ENCODE assay signal across 25 mouse cellular contexts in genomic region chr12:76486943-76487342, GRCm38 (mm10). TPM values are rescaled to one million over a fixed set of nuclear protein-coding genes. Genes with fewer than 3 reads are reported as not detected.
DNase-seq lines count a peak whose midpoint lies in the region; ATAC-seq lines count a peak whose summit lies in the region.
"Had no signal": no experiment of that assay in that cellular context is flagged by ENCODE, and none has a peak within 500 bp of the region (broad histone marks: within the 10 kb centered on the region; RNA-seq: fewer than 3 reads in every experiment).

No protein-coding gene starts in this region.

- intact Hi-C loops in left cerebral cortex, postnatal 36 days (cut with DNase I) = no loop called here

- H3K9me3 ChIP-seq in heart, embryonic 11.5 days (replicated peaks; ENCODE audit: control insufficient read depth, low read length) = peaks cover 6% of the 10 kb centered on the region; the same call in 1 of the 2 replicates
- H3K9me3 ChIP-seq in midbrain, embryonic 14.5 days (ENCODE audit: control insufficient read depth, low read length) = no peaks in the 10 kb centered on the region
- H3K9me3 ChIP-seq: embryonic facial prominence, embryonic 13.5 days; forebrain, embryonic 13.5 days; limb, embryonic 10.5 days; liver, embryonic 15.5 days had no signal

- DNase-seq in heart, adult 18-20 months = no peak
- DNase-seq in 3T3-L1 (ENCODE audit: low read depth, low spot score) (peak; percentile 24), ZHBTc4 (ENCODE audit: low read depth, low spot score) (peak; percentile 44)
- DNase-seq in midbrain, embryonic 14.5 days = no peak
- no peak for DNase-seq in left cerebral cortex, postnatal 36 days (ENCODE audit: low spot score in 2 of 2)
- DNase-seq: adrenal gland, postnatal 10 days; B cell, adult 2 months; cerebellum, adult 2 months; cerebellum, postnatal 25 days; embryo, embryonic 11 days; heart, postnatal 10 days; kidney, adult 18-20 months; kidney, postnatal 10 days; liver; thymus, adult 18-20 months; thymus, postnatal 36 days had no signal

- ATAC-seq in heart, embryonic 11.5 days (replicated peaks; ENCODE audit: insufficient number of reproducible peaks, low FRiP score, low TSS enrichment) = no peak
- ATAC-seq in megakaryocyte progenitor cell, adult 5-6 weeks (replicated peaks; ENCODE audit: poor library complexity) = peak; percentile 65
- no peak for ATAC-seq in midbrain, embryonic 14.5 days (ENCODE audit: low FRiP score, low TSS enrichment)
- ATAC-seq: forebrain, embryonic 13.5 days had no signal

- H3K4me2 ChIP-seq in heart, embryonic 11.5 days = no peak overlapping the region
- no peak overlapping the region for H3K4me2 ChIP-seq in midbrain, embryonic 14.5 days (ENCODE audit: low read length)
- H3K4me2 ChIP-seq: embryonic facial prominence, embryonic 13.5 days; forebrain, embryonic 13.5 days; hindbrain, embryonic 12.5 days; liver, embryonic 15.5 days; midbrain, embryonic 11.5 days had no signal

- H3K27me3 ChIP-seq in heart, embryonic 11.5 days (ENCODE audit: control insufficient read depth, insufficient read depth, low read length) = no peaks in the 10 kb centered on the region
- no peaks in the 10 kb centered on the region for H3K27me3 ChIP-seq in midbrain, embryonic 14.5 days (ENCODE audit: control insufficient read depth, insufficient read depth, low read length)
- H3K27me3 ChIP-seq: embryonic facial prominence, embryonic 13.5 days; forebrain, embryonic 13.5 days; hindbrain, embryonic 12.5 days; liver, embryonic 15.5 days had no signal

- no peak overlapping the region; the same call in 1 of the 2 replicates for H3K27ac ChIP-seq in heart, embryonic 11.5 days (ENCODE audit: low read depth, low read length)
- no peak overlapping the region for H3K27ac ChIP-seq in midbrain, embryonic 14.5 days (replicated peaks; ENCODE audit: low read depth, low read length)
- H3K27ac ChIP-seq: embryonic facial prominence, embryonic 13.5 days; forebrain, embryonic 13.5 days; hindbrain, embryonic 12.5 days; limb, embryonic 10.5 days; liver, embryonic 15.5 days had no signal

- H3K9ac ChIP-seq in heart, embryonic 11.5 days (ENCODE audit: low read depth, low read length) = 0 out of 2 replicates have a peak overlapping the region, but pooled peaks have one; percentile 34
- no peak overlapping the region for H3K9ac ChIP-seq in midbrain, embryonic 14.5 days (replicated peaks; ENCODE audit: low read length)
- H3K9ac ChIP-seq: embryonic facial prominence, embryonic 13.5 days; forebrain, embryonic 13.5 days; hindbrain, embryonic 12.5 days; liver, embryonic 15.5 days had no signal

- no peaks in the 10 kb centered on the region for H3K36me3 ChIP-seq in heart, embryonic 11.5 days (ENCODE audit: control insufficient read depth, insufficient read depth, low read length)
- no peaks in the 10 kb centered on the region for H3K36me3 ChIP-seq in midbrain, embryonic 14.5 days (ENCODE audit: control insufficient read depth, insufficient read depth, low read length)
- H3K36me3 ChIP-seq: embryonic facial prominence, embryonic 13.5 days; hindbrain, embryonic 12.5 days; limb, embryonic 10.5 days; liver, embryonic 15.5 days had no signal

- 50% methylated on average over 9 of the region's 9 CpGs for WGBS in heart, embryonic 11.5 days (ENCODE audit: insufficient replicate concordance)
- 83% methylated on average over 9 of the region's 9 CpGs for WGBS in midbrain, embryonic 14.5 days

- H3K4me3 ChIP-seq in heart, embryonic 11.5 days (ENCODE audit: low read depth, low read length) = no peak overlapping the region
- no peak overlapping the region for H3K4me3 ChIP-seq in midbrain, embryonic 14.5 days (replicated peaks; ENCODE audit: low read depth, low read length)
- H3K4me3 ChIP-seq: embryonic facial prominence, embryonic 13.5 days; erythroblast, embryonic 14.5 days; forebrain, embryonic 13.5 days; hindbrain, embryonic 12.5 days; limb, embryonic 10.5 days; liver, embryonic 15.5 days had no signal

- peaks cover 3% of the 10 kb centered on the region; the same call in 1 of the 2 replicates for H3K4me1 ChIP-seq in heart, embryonic 11.5 days (ENCODE audit: control insufficient read depth, insufficient read depth, low read length)
- H3K4me1 ChIP-seq in midbrain, embryonic 14.5 days (ENCODE audit: control insufficient read depth, insufficient read depth, low read length) = no peaks in the 10 kb centered on the region
- H3K4me1 ChIP-seq: forebrain, embryonic 13.5 days; hindbrain, embryonic 12.5 days; limb, embryonic 10.5 days; liver, embryonic 15.5 days had no signal

RNA-seq across cellular contexts. Expression of gene Plekhg3, which starts 43.7 kb away (rescaled TPM):
- 4.4 and 5.4 TPM in 2 replicates for polyA plus RNA-seq in heart, embryonic 11.5 days (2014; fragmentation: Nextera tagmentation; extraction: Ambion mirVana)
- total RNA-seq in heart, adult 18-20 months (2021) = 10 to 100 TPM; 10.6 to 11.4 TPM
- 11.1 and 13.6 TPM in 2 replicates for total RNA-seq in megakaryocyte progenitor cell, adult 5-6 weeks (2015)
- 13.7 and 13.9 TPM in 2 replicates for total RNA-seq in megakaryocyte progenitor cell, adult 5-6 weeks (2017)
- 0.20 and 1.1 TPM in 2 replicates for polyA plus RNA-seq in midbrain, embryonic 14.5 days (2014; fragmentation: Nextera tagmentation; extraction: Ambion mirVana)
- total RNA-seq in left cerebral cortex, postnatal 36 days (2021) = 10 to 100 TPM; 16.6 to 18.3 TPM

Comparison
In these comparisons a context has a peak if more than half of its experiments do, and no peak if none do; other contexts are left out.
1. DNase-seq: peak in 3T3-L1 (single experiment) and ZHBTc4 (single experiment); none in heart, adult 18-20 months (0 of 2), midbrain, embryonic 14.5 days (single experiment) and left cerebral cortex, postnatal 36 days (0 of 2).